Mouse (Mus musculus) kidney, adult 2 months (tissue): ENCODE results near the gene Tmem108.

Source experiments
- CTCF ChIP-seq: fragments of 200-500 bp; conservative IDR thresholded peaks from 2 replicates; pipeline ENCODE4 v1.5.1; 2011; ENCODE audit warnings: low read depth, mild to moderate bottlenecking, control low read depth, low read length, moderate library complexity, mixed read lengths; ENCODE audit not compliant: insufficient read depth, insufficient read length
- POLR2A ChIP-seq: fragments of 200-500 bp; IDR thresholded peaks from one replicate; pipeline ENCODE4 v1.6.1; 2011; ENCODE audit warnings: low read depth, low read length, control low read depth

DNA sequence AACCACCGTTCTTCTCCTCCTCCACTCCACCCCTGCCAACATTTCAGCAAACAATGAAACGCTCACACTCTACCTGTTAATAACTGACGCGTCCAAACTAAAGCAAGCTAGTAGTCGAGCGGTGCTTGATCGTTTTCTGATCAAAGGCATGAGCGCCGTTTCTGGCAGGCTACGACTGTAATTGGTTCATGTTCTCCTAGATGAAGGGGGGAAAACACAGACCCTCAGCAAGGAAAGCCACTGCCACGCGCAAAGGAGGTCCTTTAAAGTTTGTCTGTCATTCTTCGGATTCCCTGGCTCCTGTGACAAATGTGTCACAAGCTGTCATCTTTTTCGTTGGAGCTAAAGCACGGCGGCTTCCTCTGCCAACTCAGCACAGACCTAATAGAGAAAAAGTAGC, 21.6 kb upstream of the Tmem108 start:
- no peak for TF ChIP-seq CTCF
- TF ChIP-seq POLR2A: no peak
